Mouse (Mus musculus): ENCODE data around the gene Nup43. TPM values are rescaled to one million over a fixed set of nuclear protein-coding genes. Genes with fewer than 3 reads are reported as not detected.

The Nup43 gene
- total and polyA plus RNA-seq, 3 experiments, result 47.9 to 117 (median 73.5) TPM

GRCm38 (mm10) chr10:7630951-7631720 is 36.2 kb upstream of the Nup43 start:
- TF ChIP-seq USF2 (conservative IDR thresholded peaks at IDR 0.05; ENCODE audit: low read depth, low read length), result no peak
- TF ChIP-seq POLR2AphosphoS2 (IDR thresholded peaks at IDR 0.05; ENCODE audit: low read depth, low read length), result no peak
- TF ChIP-seq NELFE (IDR thresholded peaks at IDR 0.05; ENCODE audit: low read depth, low read length), result no peak
- TF ChIP-seq EP300 (IDR thresholded peaks at IDR 0.05; ENCODE audit: low read length), result no peak
- TF ChIP-seq ZC3H11A (IDR thresholded peaks at IDR 0.05; ENCODE audit: low read depth, low read length), result no peak
- no peak for TF ChIP-seq BHLHE40 (IDR thresholded peaks at IDR 0.05; ENCODE audit: low read depth, low read length)
- TF ChIP-seq ELF1 (IDR thresholded peaks at IDR 0.05; ENCODE audit: low read depth, low read length), result no peak
- no peak for TF ChIP-seq JUND (conservative IDR thresholded peaks at IDR 0.05; ENCODE audit: low read depth, low read length)
- TF ChIP-seq NRF1 (IDR thresholded peaks at IDR 0.05; ENCODE audit: low read depth, low read length), result no peak
- no peak for TF ChIP-seq MAFK (IDR thresholded peaks at IDR 0.05; ENCODE audit: insufficient replicate concordance, low read length)
- no peak overlapping the region for H3K4me3 ChIP-seq (replicated peaks in 1 of 3; ENCODE audit: low read depth in 2 of 3, low read length in 2 of 3, poor library complexity in 1 of 3)
- H3K27ac ChIP-seq (ENCODE audit: insufficient read depth, low read depth), result no peak overlapping the region
- H3K9me3 ChIP-seq (replicated peaks; ENCODE audit: low read length), result no peaks in the 10 kb centered on the region
- no peak overlapping the region for H3K9ac ChIP-seq (ENCODE audit: insufficient read depth, low read depth)
- no peaks in the 10 kb centered on the region for H3K79me2 ChIP-seq (replicated peaks; ENCODE audit: control insufficient read depth, extremely low read depth, insufficient read depth, poor library complexity, severe bottlenecking)
- in situ Hi-C loops (cut with MboI; ENCODE audit: low pct_ligation_motif_present, low pct_unique_long_range_greater_than_20kb, low sequenced_read_pairs), result no loop called here
- dilution Hi-C loops (cut with MboI; ENCODE audit: extremely low pct_ligation_motif_present, extremely low pct_unique_long_range_greater_than_20kb, low sequenced_read_pairs), result no loop called here
- peaks cover 19 to 53% of the 10 kb centered on the region in 2 experiments for H3K36me3 ChIP-seq (replicated peaks in 1 of 2; ENCODE audit: control insufficient read depth in 1 of 2, insufficient read depth in 1 of 2, low read length in 1 of 2)
- H3K4me2 ChIP-seq (ENCODE audit: insufficient read depth, low read depth, poor library complexity, severe bottlenecking), result no peak overlapping the region
- H3K27me3 ChIP-seq (replicated peaks), result no peaks in the 10 kb centered on the region
- no peaks in the 10 kb centered on the region for H3K4me1 ChIP-seq (ENCODE audit: control insufficient read depth in 1 of 2, insufficient read depth in 2 of 2)
- DNase-seq (ENCODE audit: extremely low read depth), result no peak

DNA sequence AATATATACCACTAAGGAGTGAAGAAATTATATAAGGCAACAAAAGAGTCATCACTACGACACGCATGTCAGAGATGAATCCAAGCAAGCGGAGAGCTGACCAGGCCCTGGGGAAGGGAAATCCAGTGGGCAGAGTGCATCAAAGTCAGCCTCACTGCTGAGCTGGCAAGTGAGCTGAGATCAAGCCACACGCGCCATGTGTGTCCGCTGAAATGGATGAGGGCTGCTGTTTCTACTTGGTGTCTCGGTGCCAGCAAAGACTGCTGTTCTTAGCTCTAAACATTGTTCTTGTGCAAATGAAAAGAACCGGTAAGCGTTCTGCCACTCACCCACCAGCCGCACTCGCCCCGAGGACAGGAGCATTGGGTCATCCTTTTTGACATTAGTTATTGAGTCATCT is 26.9 kb upstream of the Nup43 start:
- in situ Hi-C loops (cut with MboI; ENCODE audit: low pct_ligation_motif_present, low pct_unique_long_range_greater_than_20kb, low sequenced_read_pairs), result no loop called here
- Histone ChIP-seq H3K27ac (ENCODE audit: insufficient read depth, low read depth) (no peak overlapping the region), H3K4me2 (ENCODE audit: insufficient read depth, low read depth, poor library complexity, severe bottlenecking) (no peak overlapping the region), H3K79me2 (replicated peaks; ENCODE audit: control insufficient read depth, extremely low read depth, insufficient read depth, poor library complexity, severe bottlenecking) (no peaks in the 10 kb centered on the region; the same call in 1 of the 2 replicates), H3K27me3 (replicated peaks) (no peaks in the 10 kb centered on the region), H3K9ac (ENCODE audit: insufficient read depth, low read depth) (no peak overlapping the region), H3K4me3 (replicated peaks in 1 of 3; ENCODE audit: low read depth in 2 of 3, low read length in 2 of 3, poor library complexity in 1 of 3) (no peak overlapping the region), H3K9me3 (replicated peaks; ENCODE audit: low read length) (no peaks in the 10 kb centered on the region), H3K36me3 (replicated peaks in 1 of 2; ENCODE audit: control insufficient read depth in 1 of 2, insufficient read depth in 1 of 2, low read length in 1 of 2) (peaks cover 36 to 77% of the 10 kb centered on the region in 2 experiments), H3K4me1 (ENCODE audit: control insufficient read depth in 1 of 2, insufficient read depth in 2 of 2) (no peaks in the 10 kb centered on the region)
- no peak for DNase-seq (ENCODE audit: extremely low read depth)
- TF ChIP-seq MAX (IDR thresholded peaks at IDR 0.05; ENCODE audit: low read length), result no peak
- dilution Hi-C loops (cut with MboI; ENCODE audit: extremely low pct_ligation_motif_present, extremely low pct_unique_long_range_greater_than_20kb, low sequenced_read_pairs), result no loop called here

- dilution Hi-C loops (cut with MboI; ENCODE audit: extremely low pct_ligation_motif_present, extremely low pct_unique_long_range_greater_than_20kb, low sequenced_read_pairs), result no loop called here
- no peak overlapping the region for H3K4me3 ChIP-seq (replicated peaks in 1 of 3; ENCODE audit: low read depth in 2 of 3, low read length in 2 of 3, poor library complexity in 1 of 3)
- peaks cover 36 to 74% of the 10 kb centered on the region in 2 experiments for H3K36me3 ChIP-seq (replicated peaks in 1 of 2; ENCODE audit: control insufficient read depth in 1 of 2, insufficient read depth in 1 of 2, low read length in 1 of 2)
Measured at GRCm38 (mm10) chr10:7645911-7646310, 21.4 kb upstream of the Nup43 start.

More at GRCm38 (mm10) chr10:7645911-7646310, 21.4 kb upstream of the Nup43 start:
- Histone ChIP-seq H3K27ac (ENCODE audit: insufficient read depth, low read depth) (no peak overlapping the region), H3K9ac (ENCODE audit: insufficient read depth, low read depth) (no peak overlapping the region), H3K9me3 (replicated peaks; ENCODE audit: low read length) (no peaks in the 10 kb centered on the region), H3K27me3 (replicated peaks) (no peaks in the 10 kb centered on the region), H3K79me2 (replicated peaks; ENCODE audit: control insufficient read depth, extremely low read depth, insufficient read depth, poor library complexity, severe bottlenecking) (peaks cover 12% of the 10 kb centered on the region), H3K4me1 (ENCODE audit: control insufficient read depth in 1 of 2, insufficient read depth in 2 of 2) (peaks cover 0 to 11% of the 10 kb centered on the region in 2 experiments; a peak in 2 of 4 replicates), H3K4me2 (ENCODE audit: insufficient read depth, low read depth, poor library complexity, severe bottlenecking) (no peak overlapping the region)
- in situ Hi-C loops (cut with MboI; ENCODE audit: low pct_ligation_motif_present, low pct_unique_long_range_greater_than_20kb, low sequenced_read_pairs), result no loop called here
- no peak for DNase-seq (ENCODE audit: extremely low read depth)
- TF ChIP-seq ELF1 (IDR thresholded peaks at IDR 0.05; ENCODE audit: low read depth, low read length) (no peak), IRF4 (IDR thresholded peaks at IDR 0.05; ENCODE audit: low read depth, low read length) (no peak), ZNF384 (IDR thresholded peaks at IDR 0.05; ENCODE audit: low read depth, low read length) (no peak), USF2 (conservative IDR thresholded peaks at IDR 0.05; ENCODE audit: low read depth, low read length) (no peak), ZKSCAN1 (IDR thresholded peaks at IDR 0.05; ENCODE audit: borderline replicate concordance, low read depth, low read length) (no peak), KAT2A (IDR thresholded peaks at IDR 0.05; ENCODE audit: insufficient replicate concordance, low read length) (no peak), NELFE (IDR thresholded peaks at IDR 0.05; ENCODE audit: low read depth, low read length) (no peak), RAD21 (IDR thresholded peaks at IDR 0.05; ENCODE audit: low read depth, low read length) (no peak), RCOR1 (conservative IDR thresholded peaks at IDR 0.05; ENCODE audit: low read depth, low read length) (no peak), CHD1 (IDR thresholded peaks at IDR 0.05; ENCODE audit: low read depth, low read length) (no peak), MYC (IDR thresholded peaks at IDR 0.05; ENCODE audit: low read depth, low read length) (no peak), BHLHE40 (IDR thresholded peaks at IDR 0.05; ENCODE audit: low read depth, low read length) (no peak), USF1 (IDR thresholded peaks at IDR 0.05; ENCODE audit: low read depth, low read length) (no peak), HCFC1 (IDR thresholded peaks at IDR 0.05; ENCODE audit: low read depth, low read length) (no peak), MAX (IDR thresholded peaks at IDR 0.05; ENCODE audit: low read length) (no peak), JUN (IDR thresholded peaks at IDR 0.05; ENCODE audit: insufficient read depth, low read depth, low read length) (no peak), E2F4 (IDR thresholded peaks at IDR 0.05; ENCODE audit: insufficient replicate concordance, low read depth, low read length) (no peak)
